Mouse (Mus musculus) left cerebral cortex, adult 8-10 months (tissue): ENCODE data around the gene Lrrc74a. TPM values are rescaled to one million over a fixed set of nuclear protein-coding genes. Genes with fewer than 3 reads are reported as not detected.

Experiments used
- DNase-seq, 2 experiments: peaks; one replicate each; pipeline ENCODE4 v3.0.0; 2022; ENCODE audit warnings: low spot score in 2 of 2
- total RNA-seq, 4 experiments: library from RNA; stranded (reverse); gene quantifications; 2 replicates each; pipeline ENCODE4 v1.2.4; 2022

The Lrrc74a gene
- total RNA-seq: not detected

- DNase-seq: no peak
Observed at GRCm38 (mm10) chr12:86734319-86734810, at the start of gene Lrrc74a. Gene Lrrc74a (plus strand): TSS chr12:86734369.

DNA sequence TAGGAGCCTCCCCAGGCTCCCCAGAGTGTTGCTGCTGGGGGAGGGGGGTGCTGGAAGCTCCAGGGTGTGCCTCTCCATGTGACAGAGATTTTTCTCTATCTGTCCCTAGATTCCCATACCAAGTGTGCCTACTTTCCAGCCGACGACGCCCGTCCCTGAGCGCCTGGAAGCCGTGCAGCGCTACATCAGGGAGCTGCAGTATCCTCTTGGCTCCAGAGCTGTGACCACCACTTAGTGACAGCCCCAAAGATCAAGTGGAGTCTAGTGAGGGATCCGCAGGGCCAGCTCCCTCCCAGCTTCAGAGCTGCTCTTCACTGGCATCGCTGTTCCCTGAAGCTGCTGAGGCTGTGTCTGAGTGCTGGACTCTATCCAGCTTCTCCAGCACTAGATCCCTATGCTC lies 48.9 kb upstream of the Lrrc74a start:
- no peak for DNase-seq

- peak in 1 of 2 experiments; percentile 43 for DNase-seq
Observed at GRCm38 (mm10) chr12:86686551-86687330, 47.4 kb upstream of the Lrrc74a start.

DNA sequence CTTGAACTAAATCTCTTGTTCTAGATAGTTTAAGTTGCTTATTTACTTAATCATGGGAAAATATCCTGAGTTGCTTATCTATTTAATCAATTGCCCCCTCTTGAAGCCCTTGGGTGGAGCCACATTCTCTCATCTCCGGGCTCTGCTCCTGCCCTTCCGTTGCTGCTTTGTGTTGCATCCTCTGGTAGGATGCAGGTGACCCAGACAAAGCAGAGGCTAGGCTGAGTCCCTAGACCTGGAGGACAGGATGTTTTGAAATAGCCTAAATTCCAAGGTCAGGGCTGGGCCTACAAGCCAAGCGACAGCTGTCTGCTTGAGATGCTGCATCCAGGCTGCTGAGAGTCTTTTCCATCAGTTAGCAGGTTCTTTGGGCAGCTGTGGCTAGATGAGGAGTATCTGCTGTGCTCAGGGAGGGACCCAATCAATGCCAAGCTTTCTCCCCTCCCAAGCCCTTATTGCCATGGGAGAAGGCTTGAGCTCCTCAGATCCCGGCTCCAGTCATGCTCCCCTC lies 46.7 kb upstream of the Lrrc74a start:
- no peak for DNase-seq

- no peak for DNase-seq
Observed at GRCm38 (mm10) chr12:86687971-86688573, 46.1 kb upstream of the Lrrc74a start.

- no peak for DNase-seq
Observed at GRCm38 (mm10) chr12:86688917-86689316, 45.3 kb upstream of the Lrrc74a start.

GRCm38 (mm10) chr12:86690700-86691485 lies 43.3 kb upstream of the Lrrc74a start:
- no peak for DNase-seq

DNA sequence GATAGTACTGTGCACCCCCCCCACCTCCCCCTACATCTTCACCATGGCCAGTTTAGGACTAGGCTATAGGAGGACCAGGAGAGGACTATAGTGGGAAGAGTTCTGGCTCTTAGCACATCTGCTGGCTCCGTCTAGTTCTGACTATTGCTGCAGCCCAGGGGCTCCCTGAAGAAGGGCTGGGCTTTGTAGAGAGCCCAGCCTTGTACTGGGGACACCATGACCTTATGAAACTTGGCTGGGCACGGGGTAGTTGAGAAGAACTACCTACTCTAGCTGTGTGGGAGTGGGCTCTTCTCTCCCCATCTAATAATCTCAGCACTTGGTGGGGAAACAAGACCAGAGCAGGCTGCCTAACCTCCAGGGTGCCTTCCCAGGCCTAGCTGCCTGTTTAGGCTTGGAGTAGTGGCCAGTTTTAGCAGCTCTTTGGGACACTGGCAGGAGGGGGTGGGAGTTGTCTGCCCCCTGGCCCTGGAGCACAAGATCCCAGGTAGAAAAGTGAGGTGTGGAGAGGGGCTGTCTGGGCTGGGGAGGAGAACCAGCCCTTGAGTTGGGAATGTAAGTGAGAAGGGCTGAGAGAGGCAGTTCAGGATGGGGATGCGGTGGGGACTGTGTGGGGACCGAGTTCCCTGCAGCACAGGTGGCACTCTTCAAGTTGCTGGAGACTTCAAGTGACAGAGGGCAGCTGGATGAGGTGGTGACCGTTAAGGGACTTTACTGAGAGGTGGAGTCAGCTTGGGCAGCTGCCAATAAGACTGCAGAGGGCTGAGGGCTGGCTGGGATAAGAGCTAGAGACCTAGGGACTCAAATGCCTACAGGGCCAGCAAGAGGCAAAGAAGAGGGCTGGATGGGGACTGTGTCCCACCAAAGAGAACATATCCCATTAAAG lies 41.5 kb upstream of the Lrrc74a start:
- no peak for DNase-seq

DNA sequence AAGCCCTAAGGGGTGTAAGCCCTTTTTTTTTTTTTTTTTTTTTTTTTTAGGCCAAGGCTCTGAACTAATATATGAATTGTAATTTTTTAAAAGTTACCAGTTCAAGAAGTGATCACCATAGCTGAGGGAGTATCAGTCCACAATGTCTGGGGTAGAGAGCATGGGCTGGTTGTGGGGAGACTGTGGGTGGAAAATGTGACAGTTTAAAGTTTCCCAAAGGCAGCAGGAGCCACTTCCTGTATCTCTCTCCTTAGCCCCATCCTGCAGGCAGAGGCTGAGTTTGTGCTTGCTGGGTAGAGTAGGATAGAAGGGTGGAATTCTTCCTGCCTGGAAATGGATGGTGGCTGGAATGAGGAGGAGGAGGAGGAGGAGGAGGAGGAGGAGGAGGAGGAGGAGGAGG lies 40.8 kb upstream of the Lrrc74a start:
- no peak for DNase-seq

DNA sequence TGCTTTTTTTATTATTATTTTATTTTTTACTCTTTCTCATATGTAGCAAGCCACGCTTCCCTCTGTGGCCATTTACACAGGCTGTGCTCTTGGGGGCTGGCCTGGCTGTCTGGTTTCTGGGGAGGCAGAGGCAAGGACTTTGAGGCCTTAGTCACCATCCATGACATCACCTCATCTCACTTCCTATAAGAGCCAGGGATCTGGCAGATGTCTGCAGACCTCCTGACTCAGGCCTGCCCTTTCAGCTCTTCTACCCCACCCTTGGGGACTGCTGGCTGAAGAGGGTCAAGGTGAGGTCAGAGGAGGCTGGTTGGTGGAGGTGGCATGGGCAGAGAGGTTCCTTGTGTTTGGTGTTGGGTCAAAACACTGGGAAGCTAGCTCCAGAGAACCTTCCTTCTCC lies 39.7 kb upstream of the Lrrc74a start:
- no peak for DNase-seq

- DNase-seq: no peak
Observed at GRCm38 (mm10) chr12:86697996-86698395, 36.2 kb upstream of the Lrrc74a start.

DNA sequence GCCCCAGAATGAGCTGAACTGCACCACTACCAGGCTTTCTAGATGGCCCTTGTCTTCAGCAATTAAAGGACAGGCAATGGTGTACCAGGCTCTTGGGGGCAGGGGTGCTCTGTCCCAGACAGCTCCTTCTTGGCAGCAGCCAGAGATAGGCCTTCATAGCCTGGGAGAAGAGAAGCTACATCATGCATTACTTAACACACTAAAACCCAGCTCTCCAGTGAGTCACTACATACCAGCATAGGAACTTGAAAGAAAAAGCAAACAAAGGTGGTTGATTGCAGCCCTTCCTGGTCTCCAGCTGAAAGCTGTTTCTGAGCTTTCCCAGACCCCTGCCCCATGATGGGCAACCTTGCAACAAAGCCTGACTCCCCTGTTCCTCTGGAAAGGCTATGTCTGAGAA lies 35.6 kb upstream of the Lrrc74a start:
- no peak for DNase-seq

- DNase-seq: peak in 1 of 2 experiments; percentile 94
Observed at GRCm38 (mm10) chr12:86699965-86700926, 33.9 kb upstream of the Lrrc74a start.

- no peak for DNase-seq
Observed at GRCm38 (mm10) chr12:86700927-86701310, 33.2 kb upstream of the Lrrc74a start.

DNA sequence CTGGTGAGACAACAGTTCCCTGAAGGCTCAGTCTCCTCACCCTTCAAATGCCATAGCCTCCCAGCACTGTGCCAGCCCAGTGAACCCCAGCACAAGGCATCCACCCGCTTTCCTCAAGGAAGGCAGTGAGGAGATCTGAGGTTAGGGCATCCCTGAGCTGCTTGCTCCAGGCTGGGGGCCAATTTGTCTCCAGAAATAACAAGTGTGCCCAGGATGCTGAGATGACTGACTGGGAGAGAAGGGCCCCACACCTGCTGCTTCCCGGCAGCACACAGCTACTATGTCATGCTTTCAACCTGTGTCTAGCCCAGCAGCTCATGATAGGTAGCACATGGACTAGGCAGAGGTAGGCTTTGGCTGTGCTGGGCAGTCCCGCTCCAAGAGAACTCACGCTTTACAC lies 32.7 kb upstream of the Lrrc74a start:
- DNase-seq: no peak

- no peak for DNase-seq
Observed at GRCm38 (mm10) chr12:86702690-86703089, 31.5 kb upstream of the Lrrc74a start.

GRCm38 (mm10) chr12:86705843-86706242 lies 28.3 kb upstream of the Lrrc74a start:
- DNase-seq: no peak

GRCm38 (mm10) chr12:86714026-86714425 lies 20.1 kb upstream of the Lrrc74a start:
- no peak for DNase-seq

DNA sequence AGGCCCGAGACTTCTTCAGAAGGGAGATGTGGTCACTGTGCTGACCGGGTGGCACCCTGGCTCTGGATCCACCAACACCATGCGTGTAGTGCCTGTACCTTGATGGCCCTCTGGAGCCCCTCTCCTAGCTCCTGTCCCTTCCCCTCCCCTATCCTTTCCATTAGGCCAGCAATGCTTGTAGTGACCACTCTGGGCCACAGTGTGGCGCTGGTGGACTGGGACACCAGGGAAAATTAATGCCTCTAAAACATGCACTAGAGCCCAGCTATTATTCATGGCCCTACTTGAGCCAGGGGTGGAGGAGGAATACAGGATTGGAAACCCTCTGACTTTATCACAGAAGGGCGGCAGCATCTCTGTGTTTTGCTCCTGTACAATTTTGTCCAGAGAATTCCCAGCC lies 18.8 kb upstream of the Lrrc74a start:
- DNase-seq: peak in 1 of 2 experiments; percentile 66

DNA sequence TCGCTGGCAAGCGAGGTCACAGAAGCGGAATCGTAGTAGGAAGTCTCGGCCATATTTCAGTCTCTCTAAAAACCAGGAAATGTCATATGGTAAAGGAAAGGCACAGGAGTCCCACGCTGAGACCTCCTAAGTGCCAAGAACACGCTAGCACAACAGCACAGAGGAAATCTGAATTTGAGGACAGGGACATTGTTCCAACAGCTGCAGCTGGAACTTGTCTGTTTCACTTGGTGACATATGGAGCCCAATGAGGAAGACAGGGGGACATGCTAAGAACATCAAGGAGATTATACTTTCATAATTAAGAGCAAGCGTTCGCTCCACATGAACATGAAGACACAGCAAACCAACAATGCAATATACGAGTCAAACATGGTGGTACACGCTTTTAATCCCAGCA lies 17.2 kb upstream of the Lrrc74a start:
- DNase-seq: no peak
